Mouse (Mus musculus) telencephalon, adult 2 months (tissue): Measurements from ENCODE around the gene Csdc2.

Experiments used
- DNase-seq: peaks from one replicate; pipeline ENCODE4 v3.0.0-alpha.2; 2011; ENCODE audit warnings: low read depth, low spot score

The Csdc2 gene

DNA sequence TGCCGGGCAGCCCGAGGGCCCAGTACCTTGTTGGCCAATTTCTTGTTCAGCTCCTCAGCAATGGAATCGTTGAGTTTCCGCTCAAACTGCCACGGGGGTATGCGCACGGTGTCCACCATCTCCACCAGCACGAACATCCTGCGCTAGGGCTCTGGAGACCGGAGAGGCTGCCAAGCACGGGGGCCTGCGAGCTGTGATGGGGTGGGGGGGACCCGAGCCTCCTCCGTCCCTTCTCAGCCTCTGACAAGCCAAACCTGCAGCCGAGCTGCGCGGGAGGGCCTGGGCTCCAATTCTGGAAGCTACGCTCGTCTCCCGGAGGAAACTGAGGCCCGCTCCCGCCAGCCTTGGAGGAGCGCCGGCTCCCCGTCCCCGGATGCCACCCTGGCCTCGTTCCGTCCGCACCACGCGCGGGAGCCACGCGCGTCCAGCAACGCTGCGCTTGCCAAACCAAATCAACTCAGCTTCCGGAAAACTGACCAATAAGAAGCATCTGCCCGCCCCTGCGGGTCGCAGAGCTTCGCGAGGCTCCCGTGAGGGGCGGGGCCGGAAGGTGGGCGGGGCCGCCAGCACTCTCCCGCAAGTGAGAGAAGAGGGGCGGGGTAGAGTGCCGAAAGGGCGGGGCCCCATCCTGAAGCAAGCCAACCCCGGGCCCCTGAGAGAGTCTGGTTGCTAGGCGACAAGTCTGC lies 10.7 kb upstream of the Csdc2 start, which contains the start of gene Polr3h:
Gene Polr3h (minus strand): TSS at position 481 of the 686 bp plus-strand sequence.
- peak; percentile 95 for DNase-seq

DNA sequence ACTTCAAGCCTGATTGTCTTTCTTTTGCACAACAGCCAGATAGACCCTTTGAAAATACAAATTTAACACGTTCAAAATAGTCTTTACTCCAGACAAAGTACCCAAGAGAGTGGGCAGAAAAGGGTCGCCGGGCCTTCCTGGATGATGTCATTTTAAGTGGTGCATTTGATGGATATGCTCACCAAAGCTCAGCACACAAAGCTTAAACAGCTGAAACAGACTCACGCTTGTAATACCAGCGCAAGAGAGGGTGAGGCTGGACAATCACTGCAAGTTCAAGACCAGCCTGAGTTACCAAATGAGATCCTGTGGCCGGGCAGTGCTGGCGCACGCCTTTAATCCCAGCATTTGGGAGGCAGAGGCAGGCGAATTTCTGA lies 10.1 kb upstream of the Csdc2 start:
- no peak for DNase-seq

DNA sequence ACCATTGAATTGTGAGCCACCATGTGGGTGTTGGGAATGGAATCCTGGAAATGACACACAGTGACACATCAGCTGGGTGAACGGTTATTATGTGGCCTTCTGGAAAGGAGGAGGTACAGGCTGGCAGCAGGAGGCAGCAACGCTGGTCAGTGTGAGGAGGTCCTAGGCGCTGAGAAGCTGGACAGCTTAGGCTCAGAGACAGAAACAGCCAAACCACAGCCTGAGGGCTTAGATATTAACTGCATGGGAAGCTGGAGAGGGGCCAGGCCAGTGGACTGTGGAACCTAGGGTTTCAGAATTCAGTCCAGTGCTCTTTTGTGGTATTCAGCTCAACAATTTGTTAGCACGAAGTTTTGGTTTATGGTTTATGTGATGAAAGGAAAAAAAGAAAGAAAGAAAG lies 8.8 kb upstream of the Csdc2 start:
- no peak for DNase-seq

DNA sequence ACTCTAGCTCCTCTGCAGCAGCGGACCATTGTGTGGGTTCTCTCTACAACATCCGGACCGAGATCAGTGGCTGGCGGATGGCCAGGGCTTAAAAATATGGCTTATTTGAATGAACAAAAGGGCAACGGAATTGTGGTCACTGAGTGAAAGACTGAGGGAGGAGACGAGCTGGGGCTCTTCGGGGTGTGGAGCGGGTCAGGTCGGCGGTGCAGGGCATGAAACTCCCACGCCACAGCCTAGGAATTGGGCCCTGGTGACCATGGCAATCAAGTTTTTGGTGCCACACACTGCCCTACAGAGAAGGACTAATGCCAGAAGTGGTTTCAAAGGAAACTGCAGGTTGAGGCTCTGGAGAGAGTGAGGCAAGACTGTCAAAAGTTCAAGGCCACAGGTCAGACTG lies 8.3 kb upstream of the Csdc2 start:
- no peak for DNase-seq

DNA sequence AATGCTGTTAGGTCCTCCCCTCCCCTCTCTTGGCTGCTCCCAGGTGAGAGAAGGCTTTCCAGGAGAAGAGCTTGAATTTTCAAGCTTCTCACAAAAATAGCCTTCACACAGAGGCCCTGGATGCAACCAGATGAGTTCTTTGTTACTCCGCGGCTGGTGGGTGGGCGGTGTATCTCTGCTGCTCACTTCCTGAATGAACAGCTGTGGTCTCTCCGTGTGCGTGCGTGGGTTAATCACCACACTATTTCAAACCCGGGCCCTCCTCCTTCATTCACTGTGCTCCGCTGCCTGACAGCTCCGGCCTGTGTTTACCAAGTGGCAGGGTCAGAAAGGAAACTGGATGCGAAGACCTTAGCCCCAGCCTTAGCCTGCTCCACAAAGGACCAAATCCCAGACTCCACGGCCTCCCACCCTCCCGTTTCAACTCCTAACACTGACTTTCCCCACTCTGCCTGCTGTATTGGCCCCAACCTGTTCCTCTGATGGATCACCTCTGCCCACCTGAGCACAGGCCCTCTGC lies 3.5 kb upstream of the Csdc2 start:
- DNase-seq, result peak; percentile 69

DNA sequence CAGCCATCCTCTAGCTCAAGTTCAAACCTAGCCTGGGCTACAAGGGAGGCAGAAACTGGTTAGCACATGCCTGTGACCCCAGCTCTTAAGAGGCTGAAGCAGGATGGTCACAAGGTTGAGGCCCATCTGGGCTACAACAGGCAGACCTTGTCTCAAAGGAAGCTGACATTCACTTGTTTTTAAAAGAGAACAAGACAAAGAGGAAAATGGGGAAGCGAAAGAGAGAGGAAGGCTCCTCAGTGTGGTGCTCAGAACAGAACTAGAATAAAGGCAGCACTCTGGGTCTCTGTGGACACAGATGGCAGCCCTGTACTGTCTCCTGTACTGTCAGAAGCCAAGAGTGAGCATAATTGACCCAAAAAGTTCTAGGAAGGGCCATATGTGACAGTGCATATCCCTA lies 2.6 kb upstream of the Csdc2 start:
- no peak for DNase-seq

DNA sequence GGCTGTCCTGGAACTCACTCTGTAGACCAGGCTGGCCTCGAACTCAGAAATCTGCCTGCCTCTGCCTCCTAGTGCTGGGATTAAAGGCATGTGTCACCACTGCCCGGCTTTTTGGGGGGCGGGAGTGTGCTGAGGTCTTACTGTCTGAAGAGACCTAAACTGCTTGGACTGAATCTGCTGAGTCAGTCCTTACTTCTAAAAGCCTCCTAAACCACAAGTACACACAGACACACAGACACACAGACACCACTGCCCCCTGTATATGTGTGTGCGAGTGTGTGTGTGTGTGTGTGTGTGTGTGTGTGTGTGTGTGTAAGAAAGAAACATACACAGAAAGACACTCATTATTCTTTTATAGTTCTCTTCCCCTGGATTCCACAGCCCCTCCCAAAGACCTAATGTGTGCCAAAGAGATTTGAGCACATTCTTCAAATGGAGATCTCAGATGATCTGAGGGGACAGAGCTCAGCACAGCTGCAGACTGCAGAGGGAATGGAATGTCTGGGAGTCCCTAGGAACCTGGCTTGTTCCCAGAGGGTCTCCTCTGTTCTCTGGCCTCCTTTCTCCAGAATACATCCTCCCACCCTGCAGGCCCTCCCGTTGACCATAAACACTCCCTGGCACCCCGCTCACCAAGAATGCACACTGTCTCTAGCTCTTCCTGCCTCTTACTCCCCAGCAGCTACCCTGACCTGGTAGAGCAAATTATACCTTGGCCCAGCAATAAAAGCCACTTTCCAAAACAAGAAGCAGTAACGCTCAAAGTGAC lies 506 bp upstream of the Csdc2 start:
- no peak for DNase-seq

DNA sequence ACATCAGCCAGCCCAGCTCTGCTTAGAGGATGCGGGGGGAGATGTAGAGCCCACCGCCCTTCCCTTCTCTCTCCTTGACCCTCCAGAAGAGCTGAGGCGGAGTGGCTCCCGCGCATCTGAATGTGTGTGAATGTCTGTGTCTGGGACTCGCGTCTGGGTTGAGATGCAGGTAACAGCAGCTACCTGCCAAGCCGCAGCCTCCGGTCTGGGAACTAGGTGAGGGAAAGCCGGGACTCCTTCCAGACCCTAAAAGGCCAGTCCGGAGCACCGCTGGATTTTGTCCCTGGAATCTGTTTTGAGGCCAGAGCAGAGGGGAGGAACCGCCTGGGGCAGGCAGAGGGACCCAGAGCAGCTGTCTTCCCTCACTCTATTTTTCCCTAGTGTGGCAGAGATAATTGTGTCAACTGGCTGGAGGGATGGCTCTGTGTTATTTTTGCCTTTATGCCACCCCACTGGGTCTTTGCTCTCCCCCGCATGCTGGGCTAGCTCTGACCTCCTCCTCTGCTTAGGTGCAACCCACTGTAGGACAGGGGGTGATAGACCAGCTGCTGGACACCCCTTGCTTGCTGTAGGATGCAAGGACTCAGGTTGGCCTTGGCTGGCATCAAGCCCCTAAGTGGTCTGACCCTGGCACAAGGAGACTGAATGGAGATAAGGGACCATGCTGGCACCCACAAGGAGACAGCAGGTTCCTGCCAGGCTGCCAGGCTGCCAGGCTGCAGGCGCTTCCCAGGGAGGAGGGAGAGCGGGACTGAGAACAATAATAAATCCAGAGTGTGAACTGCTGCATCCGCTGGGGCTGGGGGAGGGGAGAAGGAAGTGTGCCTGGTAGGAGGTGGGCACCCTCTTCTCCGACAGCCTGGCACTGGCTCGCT lies 776 bp downstream of the Csdc2 start:
- DNase-seq, result no peak

DNA sequence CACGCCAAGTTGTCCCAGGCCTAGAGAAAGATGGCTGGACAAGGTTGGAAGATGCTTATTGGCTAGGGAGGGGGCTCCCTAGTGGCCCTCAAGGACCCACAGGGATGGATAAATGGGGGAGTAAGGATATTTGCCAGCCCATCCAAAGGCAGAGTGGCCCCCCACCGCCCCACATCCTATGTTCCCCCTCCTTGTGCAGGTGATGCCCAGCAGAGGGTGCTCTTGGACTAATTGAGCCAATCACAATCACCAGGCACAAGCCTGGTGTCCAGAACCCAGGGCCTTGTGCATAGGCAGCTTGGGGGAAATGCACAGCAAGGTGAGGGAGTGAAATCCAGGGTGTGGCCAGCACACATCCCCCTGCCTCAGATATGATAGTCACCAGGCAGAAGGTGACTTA lies 1.7 kb downstream of the Csdc2 start:
- DNase-seq, result no peak

DNA sequence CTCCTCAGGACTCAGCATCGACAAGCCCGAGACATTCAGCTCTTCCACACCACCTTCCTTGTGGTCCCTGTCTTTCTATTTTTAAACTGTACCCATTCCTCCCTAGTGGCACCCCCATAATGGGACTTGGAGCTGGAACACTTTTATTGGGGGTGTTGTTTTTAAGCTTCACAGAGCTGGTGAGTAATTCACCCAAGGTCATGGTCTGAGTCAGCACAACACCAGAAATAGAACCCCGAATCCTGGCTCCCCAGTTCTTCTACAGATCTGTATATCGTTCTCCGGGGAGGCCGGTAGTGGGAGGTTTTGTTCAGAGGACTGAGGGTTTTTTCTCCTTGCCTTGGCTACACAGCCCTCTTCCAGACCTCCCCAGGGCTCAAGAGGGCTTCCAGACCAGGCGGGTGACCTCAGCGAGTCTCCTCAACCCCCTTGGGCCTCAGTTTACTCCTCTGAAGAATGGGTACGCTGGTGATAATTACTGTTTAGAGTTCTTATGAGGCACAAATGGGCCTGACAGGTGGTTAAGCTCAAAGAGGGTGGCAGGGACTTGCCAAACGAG lies 2.7 kb downstream of the Csdc2 start:
- DNase-seq, result no peak

DNA sequence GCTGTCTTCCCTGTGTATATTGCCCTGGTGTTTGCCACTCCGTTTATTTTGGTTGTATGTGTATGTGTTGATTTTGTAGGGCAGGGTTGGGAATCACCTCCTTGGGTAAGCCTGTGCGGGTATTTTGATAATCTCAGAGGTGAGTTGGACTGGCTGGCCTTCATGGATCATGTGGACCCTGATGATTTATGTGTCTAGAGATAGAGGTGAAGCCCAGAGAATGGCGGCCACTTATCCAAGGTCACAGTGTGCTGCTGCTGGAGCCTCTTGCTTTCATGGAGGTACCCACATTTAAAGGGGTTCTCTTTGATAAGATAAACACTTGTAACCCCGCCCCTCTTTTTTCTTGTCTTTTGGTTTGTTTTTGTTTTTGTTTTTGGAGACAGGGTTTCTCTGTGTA lies 3.2 kb downstream of the Csdc2 start:
- DNase-seq, result no peak

DNA sequence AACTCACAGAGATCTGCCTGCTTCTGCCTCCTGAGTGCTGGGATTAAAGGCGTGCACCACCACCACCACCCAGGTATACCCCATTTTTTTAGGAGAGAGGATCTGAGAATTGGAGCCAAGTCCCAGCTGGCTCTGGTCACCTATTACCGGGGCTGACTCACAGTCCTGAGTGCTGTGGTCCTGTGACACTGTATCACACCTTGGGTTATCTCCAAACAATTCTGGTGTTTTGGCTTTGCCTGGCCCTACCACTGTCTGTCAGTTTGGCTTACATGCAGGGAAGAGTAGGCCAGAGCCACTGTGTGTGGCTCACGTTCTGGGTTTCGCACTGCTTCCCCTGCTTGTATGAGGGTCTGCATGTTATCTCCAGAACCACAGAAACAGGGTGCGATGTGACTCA lies 3.7 kb downstream of the Csdc2 start:
- no peak for DNase-seq

DNA sequence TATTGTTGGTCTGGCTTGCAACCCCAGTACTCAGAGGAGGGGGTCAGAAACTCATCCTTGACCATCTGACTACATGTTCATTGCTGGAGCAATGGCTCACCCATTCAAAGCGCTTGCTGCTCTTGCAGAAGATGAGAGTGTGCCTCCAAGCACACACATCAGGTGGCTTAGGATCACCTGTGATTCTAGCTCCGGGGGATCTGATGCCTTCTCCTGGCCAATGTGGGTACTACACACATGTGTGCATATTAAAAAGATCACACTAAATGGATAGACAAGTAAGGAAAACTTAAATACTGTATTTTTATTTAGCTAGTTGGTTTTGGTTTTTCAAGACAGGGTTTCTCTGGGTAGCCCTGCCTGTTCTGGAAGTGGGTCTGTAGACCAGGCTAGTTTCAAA lies 4.5 kb downstream of the Csdc2 start:
- no peak for DNase-seq

DNA sequence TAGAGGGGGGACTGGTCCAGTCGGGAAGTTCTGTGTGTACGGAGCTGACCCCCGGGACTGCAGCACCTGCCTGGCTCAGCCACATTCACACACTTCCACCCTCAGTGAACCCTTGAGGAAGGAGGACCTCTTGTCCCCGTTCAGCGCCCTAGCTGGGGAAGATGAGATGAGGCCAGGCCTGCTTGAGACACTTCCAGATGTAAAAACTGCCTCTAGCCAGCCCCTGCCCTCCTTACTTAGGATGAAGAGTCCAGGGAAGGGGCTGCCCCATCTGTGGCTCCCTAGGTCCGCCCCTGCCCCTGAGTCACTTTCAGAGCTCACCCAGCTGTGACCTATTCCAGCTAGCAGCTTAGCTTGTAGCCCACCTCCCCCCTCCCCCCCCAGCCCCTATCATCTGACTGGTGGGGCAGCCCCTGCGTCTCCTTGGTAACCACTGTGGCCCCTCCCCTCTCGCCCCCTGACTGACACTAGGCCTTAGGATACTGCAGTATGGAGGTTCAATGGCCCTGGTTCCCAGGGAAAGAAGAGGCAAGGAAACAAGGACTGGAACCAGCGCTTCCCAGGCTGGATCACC lies 6.7 kb downstream of the Csdc2 start:
- DNase-seq, result no peak

DNA sequence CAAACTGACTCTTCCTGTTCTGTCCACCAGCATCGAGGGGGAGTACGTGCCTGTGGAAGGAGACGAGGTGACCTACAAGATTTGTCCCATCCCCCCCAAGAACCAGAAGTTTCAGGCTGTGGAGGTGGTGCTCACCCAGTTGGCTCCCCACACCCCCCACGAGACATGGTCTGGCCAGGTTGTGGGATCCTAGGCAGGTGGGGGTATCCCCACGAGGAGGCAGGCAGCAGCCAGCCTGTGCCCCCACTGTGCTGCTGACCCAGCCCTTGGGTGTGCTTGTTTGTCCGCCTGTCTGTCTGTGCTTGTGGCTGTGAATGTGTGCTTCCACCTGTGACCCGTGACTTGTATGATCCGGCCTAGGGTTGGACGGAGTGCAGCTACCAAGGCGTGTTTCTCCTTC lies 12.5 kb downstream of the Csdc2 start:
- DNase-seq, result no peak

DNA sequence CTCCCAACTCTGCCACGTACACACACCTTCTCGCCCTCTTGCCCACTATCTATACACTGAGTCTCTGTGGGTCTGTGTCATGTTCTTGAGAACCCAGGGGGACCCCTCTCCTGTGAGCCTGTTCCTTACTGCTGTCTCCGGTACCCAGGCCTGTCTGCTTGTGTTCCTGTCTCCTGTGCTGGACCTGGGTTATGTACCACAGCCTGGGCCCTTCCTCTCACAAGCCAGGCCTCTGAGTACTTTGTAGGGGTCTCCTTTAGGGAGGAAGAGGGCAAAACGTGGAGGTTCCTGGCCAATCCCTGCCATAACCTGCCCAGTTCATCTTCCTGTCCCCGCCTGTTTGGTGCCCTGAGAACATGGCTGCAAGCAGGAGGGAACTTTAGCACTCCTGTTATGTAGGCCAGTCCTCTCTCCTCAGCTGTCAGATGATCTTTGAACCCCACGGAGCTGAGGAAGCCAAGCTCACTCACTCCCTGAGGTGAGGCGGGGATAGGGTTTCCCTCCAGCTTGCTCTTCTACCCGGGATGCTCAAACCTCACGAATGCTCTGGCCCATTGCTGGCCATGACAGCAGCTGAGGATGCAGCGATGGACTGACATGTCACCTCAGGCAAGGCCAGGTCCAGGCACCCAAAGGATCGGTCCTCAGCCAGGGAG lies 13.0 kb downstream of the Csdc2 start:
- no peak for DNase-seq

DNA sequence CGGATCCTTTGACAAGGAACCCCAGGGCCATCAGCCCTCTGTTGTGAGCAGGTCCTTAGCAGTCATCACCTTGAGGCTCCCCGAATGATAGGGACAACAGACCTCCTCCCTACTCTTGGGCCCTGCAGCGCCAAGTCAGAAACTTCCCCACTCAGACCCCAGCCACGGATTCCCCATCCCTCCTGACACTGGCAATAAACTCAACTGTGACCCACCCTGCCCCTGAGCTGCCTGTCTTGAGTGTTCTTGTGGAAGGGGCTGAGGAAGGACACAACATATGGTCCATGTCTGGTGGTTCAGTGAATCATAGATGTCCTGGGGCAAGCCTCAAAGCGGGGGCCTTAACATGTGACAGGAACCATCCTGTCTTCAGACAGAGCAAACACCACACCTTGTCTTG lies 14.2 kb downstream of the Csdc2 start:
- no peak for DNase-seq

DNA sequence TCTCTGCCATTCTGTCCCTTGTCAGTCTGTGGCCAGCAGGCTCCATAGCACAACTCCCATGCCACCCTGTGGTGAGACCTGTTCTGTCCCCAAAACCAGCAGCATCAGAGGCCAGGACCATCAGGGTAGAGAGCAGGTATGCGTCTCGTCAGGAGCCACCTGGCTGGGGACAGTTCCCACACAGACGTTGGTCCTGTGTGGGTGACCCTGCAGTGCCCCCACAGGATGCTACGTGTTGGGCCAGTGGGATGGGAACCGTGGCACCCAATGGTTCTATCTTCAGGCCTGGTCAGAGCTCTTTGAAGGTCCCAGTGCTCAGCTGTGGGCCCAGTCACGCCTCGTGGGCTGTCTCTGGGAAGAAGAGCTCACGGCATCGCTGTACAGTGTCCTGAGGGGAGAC lies 14.6 kb downstream of the Csdc2 start:
- no peak for DNase-seq

DNA sequence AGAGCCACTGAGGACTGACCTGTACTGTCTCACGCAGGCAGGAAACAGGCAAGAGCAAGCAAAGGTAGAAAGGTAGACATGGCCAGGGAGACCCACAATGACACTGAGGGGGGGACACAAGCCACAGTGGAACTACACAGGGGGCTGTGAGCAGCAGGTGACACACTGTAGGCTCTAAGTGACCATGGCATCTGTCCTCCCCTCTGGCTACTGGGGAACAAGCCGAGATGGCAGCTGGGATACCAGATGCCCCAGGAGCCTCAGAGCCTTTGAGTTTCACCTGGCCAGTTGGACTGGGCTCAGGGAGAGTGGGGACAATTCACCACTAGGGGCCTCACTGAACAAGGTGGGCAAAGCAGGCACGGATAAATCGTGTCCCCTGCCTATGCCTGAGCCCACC lies 15.8 kb downstream of the Csdc2 start:
- DNase-seq, result no peak

DNA sequence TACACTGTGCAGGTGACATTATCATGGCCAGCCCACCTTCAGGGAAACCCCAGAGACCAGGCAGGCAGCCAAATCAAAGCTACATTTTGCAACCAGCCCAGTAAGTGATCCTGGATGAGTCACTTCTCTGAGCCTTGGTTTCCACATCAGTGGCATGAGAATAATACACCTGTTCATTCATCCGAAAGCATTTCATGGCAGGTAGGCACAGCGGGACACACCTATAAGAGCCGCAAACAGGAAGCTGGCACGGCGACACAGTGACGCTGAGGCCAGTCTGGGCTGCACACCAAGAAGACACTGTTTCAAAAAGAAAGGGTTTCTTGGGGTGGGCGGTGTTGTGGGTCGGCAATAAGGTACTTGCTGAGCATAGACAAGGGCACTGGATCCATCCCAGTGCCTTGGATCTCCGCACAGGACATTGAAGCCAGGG lies 17.6 kb downstream of the Csdc2 start:
- no peak for DNase-seq

DNA sequence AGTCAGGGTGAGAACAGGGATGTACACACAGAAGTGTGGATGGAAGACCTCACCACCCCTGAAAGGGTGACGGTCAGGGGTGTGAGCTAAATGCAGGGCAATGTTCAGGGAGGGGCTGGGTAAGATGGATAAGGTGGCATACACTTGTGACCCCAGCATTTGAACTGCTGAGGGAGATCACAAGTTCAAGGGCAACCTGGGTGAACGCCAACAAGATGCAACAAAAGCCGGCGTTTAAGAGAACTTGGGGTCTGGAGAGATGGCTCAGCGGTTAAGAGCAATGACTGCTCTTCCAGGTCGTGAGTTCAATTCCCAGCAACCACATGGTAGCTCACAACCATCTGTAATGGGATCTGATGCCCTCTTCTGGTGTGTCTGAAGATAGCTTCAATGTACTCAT lies 18.2 kb downstream of the Csdc2 start:
- DNase-seq, result no peak
